Mouse (Mus musculus) cerebellum, adult 11 months (tissue): ENCODE results near the gene Hunk.

Experiments
- DNase-seq: peaks from one replicate; pipeline ENCODE4 v3.0.0; 2022

The Hunk gene

GRCm38 (mm10) chr16:90517041-90517440 is 131.2 kb downstream of the Hunk start:
- no peak for DNase-seq

DNA sequence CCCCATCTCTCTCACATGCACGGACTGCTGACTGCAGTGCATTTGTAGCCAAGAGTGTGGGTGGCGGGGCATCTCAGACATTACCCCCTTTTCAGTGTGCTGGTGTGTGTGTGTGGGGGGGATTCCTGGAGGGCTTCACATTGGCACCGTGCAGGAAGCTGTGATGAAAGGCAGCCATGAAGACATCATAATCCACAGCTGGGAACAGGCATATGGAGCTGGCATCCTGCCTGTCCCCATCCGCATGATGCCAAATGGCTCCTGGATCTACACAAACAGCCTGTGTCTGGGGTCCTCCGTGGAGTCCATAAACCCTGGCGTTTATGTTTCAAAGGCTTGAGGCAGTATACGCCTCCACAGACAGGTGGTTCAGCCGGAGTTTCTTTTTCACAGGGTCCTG is 132.4 kb downstream of the Hunk start:
- no peak for DNase-seq

GRCm38 (mm10) chr16:90518732-90519295 is 133.0 kb downstream of the Hunk start:
- DNase-seq, result no peak

DNA sequence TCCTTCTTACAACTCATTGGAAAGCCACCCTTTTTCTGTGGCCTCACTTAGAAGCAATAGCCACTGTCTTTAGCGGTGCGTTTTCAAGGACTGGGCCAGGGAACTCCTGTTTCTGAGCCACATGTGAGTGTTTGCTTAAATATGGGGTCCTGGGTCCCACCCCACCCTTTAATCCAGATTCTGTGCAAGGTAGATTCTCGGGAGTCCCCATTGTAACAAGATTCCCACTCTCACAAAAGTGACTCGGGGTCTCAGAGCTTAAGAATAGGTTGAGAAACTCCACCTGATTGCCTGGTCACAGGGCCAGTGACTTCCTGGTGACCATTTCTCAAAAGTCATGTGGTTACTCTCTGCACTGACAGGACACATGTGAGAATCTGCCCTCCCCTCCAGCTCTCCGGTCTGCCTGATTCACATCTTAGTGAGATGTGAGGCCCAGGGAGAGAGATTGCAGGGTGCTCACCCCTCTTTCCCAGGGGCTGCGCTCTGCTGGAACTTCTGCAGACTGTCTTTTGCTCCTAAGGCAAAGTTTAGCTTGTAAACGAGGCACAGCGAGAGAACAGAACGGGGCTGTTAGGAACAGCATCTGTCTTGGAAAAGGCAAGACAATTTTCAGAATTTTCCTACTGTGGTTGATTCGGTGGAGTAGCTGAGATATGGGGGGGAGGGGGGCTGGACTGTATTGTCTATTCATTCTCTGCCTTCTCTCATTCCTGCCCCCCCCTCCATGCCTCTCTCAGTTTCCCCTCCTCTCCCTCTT is 135.6 kb downstream of the Hunk start:
- DNase-seq, result no peak

GRCm38 (mm10) chr16:90521951-90522255 is 136.1 kb downstream of the Hunk start:
- no peak for DNase-seq

GRCm38 (mm10) chr16:90522575-90522974 is 136.8 kb downstream of the Hunk start:
- DNase-seq, result no peak

DNA sequence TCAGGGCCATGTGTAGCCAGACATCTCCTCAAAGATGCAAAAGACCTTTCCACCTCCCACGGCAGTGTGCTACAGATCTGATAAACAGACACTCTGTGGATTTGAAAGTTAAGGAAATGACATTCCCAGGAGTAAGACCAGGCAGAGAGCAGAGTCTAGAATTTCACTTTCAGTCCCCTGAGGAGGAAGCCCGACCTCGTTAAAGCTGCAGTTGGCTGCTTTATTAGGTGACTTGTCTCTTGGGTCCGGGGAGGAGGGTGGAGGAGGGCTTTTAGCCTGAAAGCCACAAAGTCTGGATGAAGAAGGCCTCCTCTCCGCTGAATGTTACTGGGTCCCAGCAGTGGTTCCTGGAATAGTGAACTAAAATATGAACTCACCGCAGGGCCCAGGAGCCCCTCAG is 137.6 kb downstream of the Hunk start:
- no peak for DNase-seq

- no peak for DNase-seq
These were observed 138.1 kb downstream of the Hunk start for GRCm38 (mm10) chr16:90523894-90524293.

DNA sequence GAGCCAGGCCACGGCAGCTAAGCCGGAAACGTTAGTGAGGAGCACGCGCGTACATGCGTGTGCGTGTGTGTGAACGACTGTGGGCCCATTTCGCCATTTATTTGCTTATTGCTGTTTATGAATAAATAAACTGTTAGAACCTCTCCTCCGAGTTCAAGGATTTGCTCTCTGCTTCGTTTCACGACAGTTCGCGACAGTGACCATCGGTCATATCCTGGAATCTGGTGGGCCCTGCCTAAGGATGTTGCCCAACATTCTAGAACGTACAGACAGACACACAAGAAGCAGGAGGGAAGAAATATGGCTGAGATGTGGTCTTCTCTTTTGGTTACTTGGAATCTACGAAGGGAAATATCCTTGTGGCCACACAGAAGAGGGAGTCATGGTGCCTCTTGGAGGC is 138.6 kb downstream of the Hunk start:
- DNase-seq, result no peak

DNA sequence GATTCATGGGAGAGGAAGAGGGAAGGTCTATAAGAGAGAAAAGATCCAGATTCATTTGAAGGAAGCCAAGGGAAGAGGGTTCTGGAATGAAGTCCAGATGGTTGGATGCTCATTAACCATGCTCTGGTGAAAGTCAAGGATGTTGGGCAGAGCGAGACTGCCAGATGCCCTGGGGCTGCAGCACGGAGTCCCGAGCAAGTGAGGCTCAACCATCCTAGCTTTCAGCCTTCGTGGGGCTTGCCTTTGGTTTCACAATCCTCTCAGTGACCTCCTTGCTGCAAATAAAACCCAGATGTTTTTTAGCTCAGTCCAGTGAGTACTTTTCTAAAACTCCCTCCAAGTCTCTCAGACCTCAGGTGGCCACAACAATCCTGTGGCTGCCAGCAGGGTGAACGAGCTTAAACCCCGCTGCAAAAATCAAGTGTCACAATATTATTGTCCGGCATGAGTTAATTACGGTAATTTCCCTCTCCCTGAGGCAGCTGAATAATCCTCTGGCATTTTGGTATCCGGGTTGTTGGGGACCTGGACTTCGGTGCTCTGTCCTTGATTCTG is 147.4 kb downstream of the Hunk start:
- no peak for DNase-seq

GRCm38 (mm10) chr16:90534591-90534990 is 148.8 kb downstream of the Hunk start:
- no peak for DNase-seq

- no peak for DNase-seq
These were observed 153.1 kb downstream of the Hunk start for GRCm38 (mm10) chr16:90538926-90539325.

- DNase-seq, result no peak
These were observed 155.4 kb downstream of the Hunk start for GRCm38 (mm10) chr16:90541191-90541590.

GRCm38 (mm10) chr16:90542383-90542782 is 156.6 kb downstream of the Hunk start:
- no peak for DNase-seq

DNA sequence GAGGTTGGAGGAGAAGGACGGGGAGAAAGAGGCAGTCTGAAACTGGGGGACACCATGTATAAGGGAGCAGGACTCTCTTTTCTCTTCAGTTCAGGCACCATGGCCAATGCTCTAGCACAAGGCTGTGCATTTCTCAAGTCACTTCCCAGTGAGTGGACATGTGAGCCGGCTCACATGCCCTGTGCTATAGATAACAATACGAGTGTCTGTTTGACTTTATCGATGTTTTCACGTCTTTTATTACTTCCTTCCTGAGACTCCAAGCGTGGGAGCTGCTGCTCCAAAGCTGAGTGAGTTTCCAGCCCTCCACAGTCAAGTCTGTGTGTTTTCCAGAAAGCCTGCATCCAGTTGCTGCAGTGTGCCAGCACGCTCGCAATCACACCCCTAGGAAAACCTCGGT is 158.4 kb downstream of the Hunk start:
- no peak for DNase-seq

DNA sequence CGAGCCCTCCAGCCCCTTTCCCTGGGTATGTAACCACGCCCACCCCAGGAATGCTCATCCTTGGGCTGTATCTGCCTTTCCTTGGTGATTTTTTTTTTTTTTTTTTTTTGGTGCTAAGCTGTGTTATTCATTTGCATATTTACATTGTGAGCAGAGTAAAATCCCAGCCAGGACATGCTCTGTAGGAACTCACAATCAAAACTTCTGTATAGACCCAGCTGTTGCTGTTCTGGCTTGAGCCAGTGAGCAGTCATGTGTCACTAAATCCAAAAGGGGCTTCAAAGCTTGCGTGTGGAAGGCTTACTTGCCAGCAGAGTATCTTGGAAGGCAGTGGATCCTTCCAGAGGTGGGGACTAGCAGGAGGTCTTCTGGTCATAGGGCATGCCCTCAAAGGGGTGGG is 159.7 kb downstream of the Hunk start:
- no peak for DNase-seq

DNA sequence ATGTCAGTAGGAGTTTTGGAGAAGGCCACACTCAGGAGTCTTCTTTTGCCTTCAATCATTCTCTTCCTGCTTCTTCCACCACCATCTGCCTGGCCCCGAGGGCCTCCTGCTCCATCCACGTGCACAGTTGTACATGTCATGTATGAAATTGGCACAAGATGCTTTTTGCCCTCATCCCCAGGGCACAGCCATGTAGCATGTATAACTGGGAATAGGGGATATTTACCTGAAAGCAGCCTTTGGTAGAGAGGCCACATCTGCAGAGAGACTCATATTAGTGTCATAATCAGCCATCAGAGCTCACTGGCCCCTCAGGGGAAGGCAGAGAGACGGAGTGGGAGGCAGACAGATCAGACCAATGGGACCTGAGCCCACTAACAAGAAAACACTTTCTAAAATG is 160.8 kb downstream of the Hunk start:
- no peak for DNase-seq

DNA sequence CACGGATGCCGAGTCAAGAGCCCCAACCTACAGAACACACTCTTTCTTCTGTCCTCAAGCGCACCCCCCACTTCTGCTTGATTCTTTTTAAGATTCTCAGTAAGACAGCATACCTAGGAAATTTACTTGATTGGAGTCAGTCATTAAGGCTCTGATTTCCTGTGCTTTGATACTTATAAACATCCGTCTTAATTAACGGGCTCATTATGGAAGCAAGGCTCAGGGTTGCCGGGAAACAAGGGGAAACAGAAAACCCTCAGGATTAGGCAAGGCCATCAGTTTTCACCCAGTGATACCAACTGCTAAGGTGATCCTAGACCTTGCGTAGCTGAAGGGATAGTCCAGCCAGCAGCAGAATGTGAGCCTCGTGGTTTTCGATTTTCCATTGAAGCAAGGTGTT is 162.2 kb downstream of the Hunk start:
- DNase-seq, result no peak
